Mouse (Mus musculus) testis, adult 2 months (tissue): ENCODE data around the gene Helq.

Experiments used
- CTCF ChIP-seq: fragments of 200-500 bp; IDR thresholded peaks from 2 replicates; pipeline ENCODE4 v1.5.1; 2012; ENCODE audit warnings: low read depth, mild to moderate bottlenecking, inconsistent platforms, low read length, moderate library complexity; ENCODE audit not compliant: control insufficient read depth, insufficient read depth, insufficient replicate concordance
- POLR2A ChIP-seq: fragments of 200-500 bp; IDR thresholded peaks from 2 replicates; pipeline ENCODE4 v1.6.1; 2012; ENCODE audit warnings: low read depth, mild to moderate bottlenecking, inconsistent platforms, low read length, moderate library complexity; ENCODE audit not compliant: control insufficient read depth

GRCm38 (mm10) chr5:100736919-100737318 is 61.5 kb downstream of the Helq start:
- TF ChIP-seq CTCF, result no peak
- TF ChIP-seq POLR2A, result no peak
